Mouse (Mus musculus) stomach, embryonic 15.5 days (tissue): ENCODE measurements around the gene Rab25. TPM values are rescaled to one million over a fixed set of nuclear protein-coding genes. Genes with fewer than 3 reads are reported as not detected.

Source experiments
- ATAC-seq: fragments of 200-750 bp; cut with Nextera tagmentation; 2 replicates; pipeline ENCODE4 v1.8.0; 2017; ENCODE audit warnings: low read depth, moderate number of reproducible peaks, moderate TSS enrichment; ENCODE audit not compliant: insufficient read depth, low FRiP score
- H3K27ac ChIP-seq: fragments of 300-500 bp; sonication (generic); 2 replicates; pipeline ENCODE4 v1.5.1; 2015; ENCODE audit warnings: mild to moderate bottlenecking, inconsistent platforms
- H3K27me3 ChIP-seq: fragments of 300-500 bp; sonication (generic); replicated peaks from 2 replicates; pipeline ENCODE4 v1.6.1; 2015; ENCODE audit warnings: inconsistent platforms
- H3K36me3 ChIP-seq: fragments of 300-500 bp; sonication (generic); 2 replicates; pipeline ENCODE4 v1.6.1; 2015; ENCODE audit warnings: inconsistent platforms
- H3K4me1 ChIP-seq: fragments of 300-500 bp; sonication (generic); 2 replicates; pipeline ENCODE4 v1.6.1; 2015; ENCODE audit warnings: inconsistent platforms
- H3K4me2 ChIP-seq: fragments of 300-500 bp; sonication (generic); 2 replicates; pipeline ENCODE4 v1.6.1; 2015; ENCODE audit warnings: mild to moderate bottlenecking, inconsistent platforms
- H3K4me3 ChIP-seq: fragments of 300-500 bp; sonication (generic); replicated peaks from 2 replicates; pipeline ENCODE4 v1.5.1; 2015; ENCODE audit warnings: inconsistent platforms
- H3K9ac ChIP-seq: fragments of 300-500 bp; sonication (generic); 2 replicates; pipeline ENCODE4 v1.6.1; 2015; ENCODE audit warnings: inconsistent platforms
- H3K9me3 ChIP-seq: fragments of 300-500 bp; sonication (generic); 2 replicates; pipeline ENCODE4 v1.6.1; 2016; ENCODE audit warnings: inconsistent platforms
- WGBS: fragments of 180-500 bp; shearing (Covaris S2); methylation state at CpG from one replicate; pipeline ENCODE4 v1.1.7; 2015; 5-methylcytosine and 5-hydroxymethylcytosine counted together
- polyA plus RNA-seq: library from polyadenylated mRNA; unstranded; fragments of >200 nt; fragmentation: Nextera tagmentation; extraction: Ambion mirVana; gene quantifications from 2 replicates; pipeline ENCODE4 v1.2.1, GENCODE M21; 2015

The Rab25 gene
- polyA plus RNA-seq, 1 experiment from 2014 or later: 90.6 TPM

DNA sequence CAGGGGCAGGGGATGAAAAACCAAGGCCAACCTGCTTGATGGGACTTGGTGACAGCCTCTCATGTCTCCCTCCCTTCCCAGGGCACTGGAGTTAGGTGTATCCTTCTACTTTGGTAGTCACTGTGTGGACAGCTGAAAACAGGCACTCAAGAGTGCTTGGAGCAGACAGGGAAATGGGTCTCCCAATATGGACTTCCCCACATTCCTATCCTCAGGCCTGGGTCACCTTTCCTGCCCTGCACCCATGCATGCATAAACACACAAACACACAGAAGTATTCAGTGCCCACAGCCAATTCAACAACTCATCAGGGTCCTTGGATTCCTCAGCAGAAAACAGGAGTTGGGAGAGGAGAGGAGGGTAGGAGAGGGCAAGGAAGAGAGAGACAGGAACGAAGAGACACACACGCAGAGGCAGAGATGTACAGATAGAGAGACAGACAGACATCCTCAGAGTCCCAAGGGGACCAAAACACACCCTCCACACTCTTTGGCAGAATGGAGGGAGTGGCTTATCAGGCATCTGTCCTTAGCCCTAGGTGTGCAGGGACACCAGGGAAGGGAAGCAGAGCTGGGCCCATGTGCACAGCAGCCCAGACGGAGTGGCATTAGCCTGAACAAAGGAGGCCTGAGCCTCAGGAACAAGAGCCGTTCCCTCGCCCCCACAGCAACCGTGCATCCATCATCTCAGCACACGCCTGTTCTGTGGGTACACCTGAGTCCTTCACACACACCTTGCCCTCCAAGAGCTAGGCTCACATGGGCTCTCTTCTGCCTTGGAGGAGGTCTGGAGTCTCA, 18.7 kb downstream of the Rab25 start:
- H3K9me3 ChIP-seq: no peaks in the 10 kb centered on the region
- no peak for ATAC-seq
- H3K27ac ChIP-seq: peak overlapping the region; percentile 21; the same call in 1 of the 2 replicates
- H3K27me3 ChIP-seq: no peaks in the 10 kb centered on the region
- H3K4me3 ChIP-seq: peak overlapping the region; percentile 90
- H3K36me3 ChIP-seq: no peaks in the 10 kb centered on the region
- 44% methylated on average over 7 of the region's 7 CpGs for WGBS
- H3K9ac ChIP-seq: no peak overlapping the region
- peaks cover 45% of the 10 kb centered on the region for H3K4me1 ChIP-seq
- H3K4me2 ChIP-seq: peak overlapping the region; percentile 73

DNA sequence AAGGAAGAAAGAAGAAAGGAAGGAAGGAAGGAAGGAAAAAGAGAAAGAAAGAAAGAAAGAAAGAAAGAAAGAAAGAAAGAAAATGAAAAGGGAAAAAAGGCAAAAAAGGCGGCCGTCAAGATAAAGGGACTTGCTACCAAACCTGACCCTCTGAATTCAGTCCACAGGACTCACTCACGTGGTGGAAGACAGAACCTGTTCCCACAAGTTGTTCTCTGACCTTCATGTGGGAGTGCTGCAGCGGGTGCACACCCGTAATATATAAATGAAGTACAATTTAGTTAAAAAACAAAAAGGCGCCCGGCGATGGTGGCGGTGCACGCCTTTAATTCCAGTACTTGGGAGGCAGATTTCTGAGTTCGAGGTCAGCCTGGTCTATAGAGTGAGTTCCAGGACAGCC, 19.5 kb downstream of the Rab25 start:
- H3K4me1 ChIP-seq: peaks cover 38% of the 10 kb centered on the region
- H3K27ac ChIP-seq: no peak overlapping the region
- WGBS: 78% methylated on average over 11 of the region's 11 CpGs
- H3K4me2 ChIP-seq: no peak overlapping the region
- H3K9ac ChIP-seq: no peak overlapping the region
- H3K4me3 ChIP-seq: no peak overlapping the region
- no peaks in the 10 kb centered on the region for H3K36me3 ChIP-seq
- ATAC-seq: no peak
- no peaks in the 10 kb centered on the region for H3K27me3 ChIP-seq
- no peaks in the 10 kb centered on the region for H3K9me3 ChIP-seq

DNA sequence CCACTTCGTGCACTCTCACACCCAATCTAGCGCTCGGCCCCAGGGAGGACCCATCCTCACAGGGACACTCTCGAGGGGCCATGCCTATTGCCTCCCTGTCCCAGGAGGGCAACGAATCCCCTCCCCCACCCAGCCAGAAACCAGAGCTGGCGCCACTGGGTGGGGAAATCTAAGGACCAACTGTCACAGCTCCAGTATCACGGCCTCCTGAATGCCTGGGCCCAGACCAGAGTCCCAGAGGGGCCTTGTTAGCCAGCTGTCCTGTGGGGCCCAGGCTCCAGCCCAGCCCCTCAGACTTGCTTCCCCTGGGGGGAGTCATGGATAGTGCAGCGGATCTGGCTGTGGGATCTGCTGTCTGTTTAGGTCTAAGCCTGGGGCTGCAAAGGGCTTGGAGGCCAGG, 20.5 kb downstream of the Rab25 start:
- Histone ChIP-seq H3K27ac (peak overlapping the region; percentile 59), H3K4me2 (peak overlapping the region; percentile 16; the same call in 1 of the 2 replicates), H3K36me3 (0 out of 2 replicates have a peak, but pooled peaks cover 5% of the 10 kb centered on the region), H3K4me1 (peaks cover 35% of the 10 kb centered on the region), H3K9me3 (no peaks in the 10 kb centered on the region), H3K27me3 (no peaks in the 10 kb centered on the region), H3K9ac (peak overlapping the region; percentile 16; the same call in 1 of the 2 replicates), H3K4me3 (no peak overlapping the region)
- ATAC-seq: no peak
- WGBS: 46% methylated on average over 8 of the region's 8 CpGs

DNA sequence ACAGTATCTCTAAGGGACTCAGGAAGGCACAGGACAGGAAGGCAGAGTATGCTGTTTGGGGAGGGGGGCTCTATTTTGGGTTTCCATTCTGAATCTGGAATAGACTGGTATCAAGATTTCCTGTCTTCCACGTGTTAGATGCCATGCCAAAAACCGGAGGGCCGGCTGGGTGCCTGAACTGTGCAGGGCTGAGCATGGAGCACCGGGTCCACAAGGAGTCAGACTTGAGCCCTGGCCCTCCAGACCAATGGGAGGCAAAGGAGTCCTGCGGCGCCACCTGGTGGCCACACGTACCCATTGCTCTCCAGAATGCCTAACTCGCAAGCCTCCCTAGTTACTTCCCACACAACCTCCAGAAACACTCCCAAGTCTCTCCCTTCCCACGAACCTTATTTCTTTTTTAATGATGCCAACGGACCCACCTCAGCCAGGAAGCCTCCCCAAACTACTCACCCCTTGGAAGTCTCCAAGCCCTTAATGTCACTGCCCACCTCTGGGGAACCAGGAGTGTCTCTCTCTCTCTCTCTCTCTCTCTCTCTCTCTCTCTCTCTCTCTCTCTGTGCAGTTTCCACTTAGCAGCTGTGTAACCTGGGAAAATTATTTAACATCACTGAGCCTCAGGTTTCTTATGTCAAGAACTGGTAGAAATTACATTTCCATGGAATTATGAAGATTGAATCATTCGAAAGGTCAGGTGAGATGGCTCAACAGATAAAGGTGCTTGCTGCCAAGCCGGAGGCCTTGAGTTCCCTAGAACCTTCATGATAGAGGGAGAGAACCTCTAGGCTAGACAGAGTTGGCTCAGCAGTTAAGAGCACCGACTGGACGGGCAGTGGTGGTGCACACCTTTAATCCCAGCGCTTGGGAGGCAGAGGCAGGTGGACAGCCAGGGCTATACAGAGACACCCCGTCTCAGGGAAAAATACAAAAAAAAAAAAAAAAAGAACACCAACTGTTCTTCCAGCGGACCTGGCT, 21.7 kb downstream of the Rab25 start:
- ATAC-seq: peak; percentile 77
- H3K4me3 ChIP-seq: no peak overlapping the region
- 32% methylated on average over 17 of the region's 17 CpGs for WGBS
- no peak overlapping the region; the same call in 1 of the 2 replicates for H3K4me2 ChIP-seq
- H3K9ac ChIP-seq: no peak overlapping the region
- 0 out of 2 replicates have a peak, but pooled peaks cover 5% of the 10 kb centered on the region for H3K36me3 ChIP-seq
- peaks cover 35% of the 10 kb centered on the region for H3K4me1 ChIP-seq
- no peak overlapping the region for H3K27ac ChIP-seq
- no peaks in the 10 kb centered on the region for H3K27me3 ChIP-seq
- no peaks in the 10 kb centered on the region for H3K9me3 ChIP-seq

DNA sequence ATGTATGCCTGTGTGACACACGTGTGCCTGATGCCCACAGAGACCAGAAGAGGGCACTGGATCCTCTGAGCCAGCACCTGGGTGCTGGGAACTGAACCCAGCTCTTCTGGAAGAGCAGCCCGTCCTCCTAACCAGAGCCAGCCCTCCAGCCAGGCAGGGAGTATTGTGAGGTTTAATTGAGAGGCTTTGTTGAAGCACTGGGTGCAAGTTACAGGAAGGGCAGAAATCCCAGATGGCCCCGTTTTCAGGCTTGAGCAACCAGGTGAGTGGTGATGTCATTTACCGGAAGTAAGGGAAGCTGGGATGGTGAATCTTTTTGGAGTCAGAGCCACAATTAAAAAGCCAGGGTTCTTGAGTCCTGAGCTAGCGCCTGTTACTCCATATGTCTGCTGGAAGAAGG, 23.1 kb downstream of the Rab25 start:
- no peak overlapping the region for H3K4me2 ChIP-seq
- no peak overlapping the region for H3K4me3 ChIP-seq
- no peak for ATAC-seq
- no peak overlapping the region for H3K27ac ChIP-seq
- peaks cover 28% of the 10 kb centered on the region for H3K4me1 ChIP-seq
- no peaks in the 10 kb centered on the region for H3K9me3 ChIP-seq
- WGBS: 85% methylated on average over 5 of the region's 5 CpGs
- H3K27me3 ChIP-seq: no peaks in the 10 kb centered on the region
- H3K9ac ChIP-seq: no peak overlapping the region
- H3K36me3 ChIP-seq: 0 out of 2 replicates have a peak, but pooled peaks cover 5% of the 10 kb centered on the region

DNA sequence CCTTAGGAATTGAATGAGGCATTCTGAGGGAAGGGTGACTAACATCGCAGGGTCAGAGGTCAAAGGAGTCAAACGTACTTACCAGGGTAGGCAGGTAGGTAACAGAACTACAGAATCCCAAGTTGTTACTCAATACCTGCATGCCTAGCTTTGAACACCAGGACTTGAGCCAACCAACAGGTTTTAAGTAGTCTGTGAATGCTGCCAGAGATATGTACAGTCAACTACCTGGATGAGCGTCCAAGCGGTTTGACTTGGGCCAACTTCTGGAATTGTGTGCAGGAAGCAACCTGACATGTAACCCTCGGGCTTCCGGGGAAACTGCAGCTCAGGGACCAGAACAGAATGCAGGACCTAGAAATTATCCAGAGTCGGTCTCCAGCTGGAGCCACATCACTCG, 25.1 kb downstream of the Rab25 start:
- Histone ChIP-seq H3K9ac (no peak overlapping the region), H3K4me1 (peaks cover 14% of the 10 kb centered on the region), H3K27ac (no peak overlapping the region), H3K4me2 (no peak overlapping the region), H3K27me3 (no peaks in the 10 kb centered on the region), H3K36me3 (0 out of 2 replicates have a peak, but pooled peaks cover 5% of the 10 kb centered on the region), H3K9me3 (no peaks in the 10 kb centered on the region), H3K4me3 (no peak overlapping the region)
- ATAC-seq: no peak
- 83% methylated on average over 8 of the region's 8 CpGs for WGBS

DNA sequence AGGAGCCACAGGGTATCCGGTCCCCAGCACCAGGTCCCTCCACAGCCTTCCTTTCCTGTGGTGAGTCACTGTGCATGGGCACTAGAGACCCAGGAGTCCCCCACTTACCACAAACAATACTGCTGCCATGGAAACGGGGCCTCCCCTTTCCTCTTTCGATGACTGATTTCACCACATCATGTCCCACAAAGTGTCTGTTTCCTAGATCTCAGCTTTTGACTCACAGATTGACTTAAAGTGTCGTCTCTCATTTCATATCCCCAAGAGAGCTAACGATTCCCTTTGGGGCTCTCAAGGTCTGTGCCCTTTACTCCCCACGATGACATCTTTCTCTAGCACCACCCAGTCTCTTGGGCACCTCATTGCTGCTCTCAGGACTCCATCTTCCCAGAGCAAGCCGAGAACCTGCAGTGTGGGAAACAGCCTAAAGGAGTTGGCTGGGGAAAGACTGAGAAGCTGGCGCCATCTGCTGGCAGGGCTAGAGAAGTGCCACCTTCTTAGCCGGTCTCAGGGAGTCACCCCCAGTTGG, 26.2 kb downstream of the Rab25 start:
- Histone ChIP-seq H3K4me2 (no peak overlapping the region), H3K27ac (no peak overlapping the region), H3K27me3 (no peaks in the 10 kb centered on the region), H3K36me3 (0 out of 2 replicates have a peak, but pooled peaks cover 5% of the 10 kb centered on the region), H3K4me3 (no peak overlapping the region), H3K4me1 (peaks cover 5% of the 10 kb centered on the region; the same call in 1 of the 2 replicates), H3K9me3 (no peaks in the 10 kb centered on the region), H3K9ac (no peak overlapping the region)
- WGBS: 30% methylated on average over 9 of the region's 9 CpGs
- 0 out of 2 replicates have a peak, but pooled peaks have one; percentile 33 for ATAC-seq

DNA sequence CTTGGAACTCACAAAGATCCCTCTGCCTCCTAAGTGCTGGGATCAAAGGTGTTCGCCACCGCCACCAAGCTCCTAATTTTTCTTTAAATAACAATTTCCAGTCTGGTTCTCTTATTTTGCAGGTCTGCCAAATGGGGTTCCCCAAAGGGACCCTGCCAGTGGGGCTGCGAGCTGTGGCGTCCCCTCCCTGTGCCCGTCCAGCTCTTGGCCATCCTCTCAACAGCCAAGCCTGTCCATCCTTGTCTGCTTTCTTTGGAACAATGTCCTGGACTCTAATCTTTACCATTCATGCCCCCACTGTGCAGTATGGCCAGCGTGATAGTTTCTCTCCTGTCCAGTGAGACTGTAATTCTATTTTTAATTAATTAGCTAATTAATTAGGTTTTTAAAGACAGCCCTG, 26.9 kb downstream of the Rab25 start:
- no peak overlapping the region for H3K9ac ChIP-seq
- H3K9me3 ChIP-seq: no peaks in the 10 kb centered on the region
- H3K4me2 ChIP-seq: no peak overlapping the region
- H3K27ac ChIP-seq: no peak overlapping the region
- no peak overlapping the region for H3K4me3 ChIP-seq
- no peaks in the 10 kb centered on the region for H3K27me3 ChIP-seq
- WGBS: 89% methylated on average over 6 of the region's 6 CpGs
- H3K36me3 ChIP-seq: 0 out of 2 replicates have a peak, but pooled peaks cover 5% of the 10 kb centered on the region
- peaks cover 2% of the 10 kb centered on the region; the same call in 1 of the 2 replicates for H3K4me1 ChIP-seq
- ATAC-seq: no peak

DNA sequence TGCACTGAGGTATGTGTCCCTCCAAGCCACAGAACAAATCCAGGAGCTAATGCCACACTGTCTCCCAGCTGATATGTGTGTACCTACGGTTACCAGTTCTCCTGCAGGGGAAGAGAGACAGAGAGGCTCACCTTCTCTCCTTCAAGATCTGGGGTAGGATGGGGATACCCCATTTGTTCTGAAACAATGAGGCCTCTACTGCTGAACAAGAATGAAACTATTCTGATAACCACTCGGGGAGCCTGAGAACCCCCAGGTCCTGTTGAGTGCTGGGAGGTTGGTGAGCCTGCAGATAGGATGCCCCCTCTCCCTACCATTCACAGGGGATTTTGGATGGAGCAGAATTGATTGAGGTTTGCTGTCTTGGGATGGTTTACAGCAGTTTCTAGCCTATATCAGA, 28.0 kb downstream of the Rab25 start:
- no peak overlapping the region for H3K27ac ChIP-seq

DNA sequence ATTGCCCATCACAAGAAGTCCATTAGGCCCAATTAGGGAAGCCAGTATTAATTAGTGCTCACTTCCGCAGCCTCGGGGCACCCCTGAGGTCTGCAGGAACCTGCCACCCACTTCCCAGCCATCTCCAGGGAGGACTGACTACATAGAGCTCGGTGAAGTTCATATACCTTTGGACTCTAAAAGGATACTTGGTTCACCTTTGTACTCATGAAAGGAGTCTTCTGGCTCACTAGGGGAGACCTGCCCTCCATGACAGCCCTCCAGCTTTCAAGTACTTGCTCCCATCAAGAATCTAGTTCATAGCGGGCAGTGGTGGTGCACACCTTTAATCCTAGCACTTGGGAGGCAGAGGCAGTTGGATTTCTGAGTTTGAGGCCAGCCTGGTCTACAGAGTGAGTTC, 29.7 kb downstream of the Rab25 start:
- H3K27ac ChIP-seq: no peak overlapping the region
- no peaks in the 10 kb centered on the region for H3K27me3 ChIP-seq
- H3K4me2 ChIP-seq: no peak overlapping the region
- H3K36me3 ChIP-seq: 0 out of 2 replicates have a peak, but pooled peaks cover 5% of the 10 kb centered on the region
- H3K4me3 ChIP-seq: no peak overlapping the region
- 82% methylated on average over 4 of the region's 4 CpGs for WGBS
- no peaks in the 10 kb centered on the region for H3K9me3 ChIP-seq
- H3K4me1 ChIP-seq: peaks cover 19% of the 10 kb centered on the region
- no peak for ATAC-seq
- no peak overlapping the region for H3K9ac ChIP-seq

More for the DNA sequence above, 28.0 kb downstream of the Rab25 start:
- Histone ChIP-seq H3K4me2 (no peak overlapping the region), H3K4me3 (no peak overlapping the region), H3K9me3 (no peaks in the 10 kb centered on the region), H3K36me3 (0 out of 2 replicates have a peak, but pooled peaks cover 5% of the 10 kb centered on the region), H3K9ac (no peak overlapping the region), H3K4me1 (peaks cover 5% of the 10 kb centered on the region; the same call in 1 of the 2 replicates), H3K27me3 (no peaks in the 10 kb centered on the region)
- WGBS: 82% methylated on average over 2 of the region's 2 CpGs
- ATAC-seq: no peak

DNA sequence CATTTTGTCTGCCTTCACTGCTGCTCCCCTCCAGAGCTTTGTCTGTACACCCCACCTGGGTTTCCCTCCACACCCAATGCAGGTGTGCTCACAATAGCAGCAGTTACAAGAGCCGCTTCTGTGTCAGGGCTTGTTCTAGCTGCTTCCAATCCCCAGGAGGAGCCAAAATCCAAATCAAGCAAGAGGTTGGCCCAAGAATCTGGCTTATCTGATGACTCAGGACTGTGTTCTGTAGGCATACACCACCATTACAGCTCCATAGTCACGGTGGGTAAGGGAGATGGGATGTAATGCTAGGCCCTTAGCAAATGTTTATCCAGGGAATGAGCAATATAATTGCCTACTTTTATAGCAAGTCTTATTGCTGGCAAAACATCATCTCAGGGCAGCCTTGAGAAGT, 31.7 kb downstream of the Rab25 start:
- H3K4me1 ChIP-seq: peaks cover 37% of the 10 kb centered on the region
- H3K27ac ChIP-seq: 0 out of 2 replicates have a peak overlapping the region, but pooled peaks have one; percentile 31
- H3K4me3 ChIP-seq: no peak overlapping the region
- H3K4me2 ChIP-seq: no peak overlapping the region
- no peaks in the 10 kb centered on the region for H3K36me3 ChIP-seq
- no peaks in the 10 kb centered on the region for H3K9me3 ChIP-seq
- no peak for ATAC-seq
- H3K27me3 ChIP-seq: no peaks in the 10 kb centered on the region
- 66% methylated on average over 2 of the region's 2 CpGs for WGBS
- H3K9ac ChIP-seq: no peak overlapping the region
